Mouse (Mus musculus): ENCODE data around the gene Nkx2-4. TPM values are rescaled to one million over a fixed set of nuclear protein-coding genes. Genes with fewer than 3 reads are reported as not detected.

Nkx2-4 gene
- total and polyA plus RNA-seq, 2 experiments from 2014 or later: not detected

GRCm38 (mm10) chr2:147035864-147036263 lies 49.4 kb downstream of the Nkx2-4 start:
- Histone ChIP-seq H3K27ac (ENCODE audit: low read depth) (no peak overlapping the region), H3K9me3 (replicated peaks; ENCODE audit: control insufficient read depth, low read length) (no peaks in the 10 kb centered on the region), H3K36me3 (replicated peaks; ENCODE audit: control insufficient read depth, insufficient read depth, low read length) (peaks cover 40% of the 10 kb centered on the region), H3K4me1 (ENCODE audit: control insufficient read depth, insufficient read depth) (no peaks in the 10 kb centered on the region), H3K9ac (replicated peaks; ENCODE audit: low read depth, low read length) (no peak overlapping the region), H3K4me3 (ENCODE audit: low read depth, low read length) (no peak overlapping the region), H3K27me3 (ENCODE audit: control insufficient read depth, insufficient read depth, low read length) (no peaks in the 10 kb centered on the region), H3K4me2 (ENCODE audit: low read depth, low read length) (no peak overlapping the region)
- TF ChIP-seq CTCF (IDR thresholded peaks at IDR 0.05; ENCODE audit: low read depth): no peak
- TF ChIP-seq EP300 (IDR thresholded peaks at IDR 0.05; ENCODE audit: low read depth): no peak
- DNase-seq (ENCODE audit: low spot score): no peak
- 93% methylated on average over 2 of the region's 2 CpGs for WGBS
- no peak for ATAC-seq (ENCODE audit: insufficient read depth, low read depth)

Other genes with a start within 250 kb of the Nkx2-4 start
- gene Kiz, start 229.6 kb downstream of the Nkx2-4 start, total RNA-seq (2014; rRNA removed; ENCODE audit: low replicate concordance): 14.5 and 24.3 TPM in 2 replicates
- 29.7 and 32.2 TPM in 2 replicates for gene Kiz, start 229.6 kb downstream of the Nkx2-4 start, polyA plus RNA-seq (2015; fragmentation: Nextera tagmentation; extraction: Ambion mirVana)
- 19.0 and 26.5 TPM in 2 replicates for gene Xrn2, start 72.4 kb downstream of the Nkx2-4 start, total RNA-seq (2014; rRNA removed; ENCODE audit: low replicate concordance)
- gene Xrn2, start 72.4 kb downstream of the Nkx2-4 start, polyA plus RNA-seq (2015; fragmentation: Nextera tagmentation; extraction: Ambion mirVana): 29.6 and 32.8 TPM in 2 replicates
- not detected in 2 replicates for gene Nkx2-2, start 108.8 kb upstream of the Nkx2-4 start, total RNA-seq (2014; rRNA removed; ENCODE audit: low replicate concordance)
- gene Nkx2-2, start 108.8 kb upstream of the Nkx2-4 start, polyA plus RNA-seq (2015; fragmentation: Nextera tagmentation; extraction: Ambion mirVana): not detected in 2 replicates

All from heart, postnatal 0 days (tissue).